Mouse (Mus musculus) gastrocnemius, adult 8-10 months (tissue): ENCODE measurements around the gene Tmem43. TPM values are rescaled to one million over a fixed set of nuclear protein-coding genes. Genes with fewer than 3 reads are reported as not detected.

Source experiments
- DNase-seq, 2 experiments: peaks; one replicate each; pipeline ENCODE4 v3.0.0; 2022; ENCODE audit warnings: low spot score in 2 of 2
- total RNA-seq, 4 experiments: library from RNA; stranded (reverse); gene quantifications; 2 replicates each; pipeline ENCODE4 v1.2.4; 2022

Gene Tmem43
- total RNA-seq, 4 experiments from 2014 or later = 21.9 to 30.1 (median 24.6) TPM

DNA sequence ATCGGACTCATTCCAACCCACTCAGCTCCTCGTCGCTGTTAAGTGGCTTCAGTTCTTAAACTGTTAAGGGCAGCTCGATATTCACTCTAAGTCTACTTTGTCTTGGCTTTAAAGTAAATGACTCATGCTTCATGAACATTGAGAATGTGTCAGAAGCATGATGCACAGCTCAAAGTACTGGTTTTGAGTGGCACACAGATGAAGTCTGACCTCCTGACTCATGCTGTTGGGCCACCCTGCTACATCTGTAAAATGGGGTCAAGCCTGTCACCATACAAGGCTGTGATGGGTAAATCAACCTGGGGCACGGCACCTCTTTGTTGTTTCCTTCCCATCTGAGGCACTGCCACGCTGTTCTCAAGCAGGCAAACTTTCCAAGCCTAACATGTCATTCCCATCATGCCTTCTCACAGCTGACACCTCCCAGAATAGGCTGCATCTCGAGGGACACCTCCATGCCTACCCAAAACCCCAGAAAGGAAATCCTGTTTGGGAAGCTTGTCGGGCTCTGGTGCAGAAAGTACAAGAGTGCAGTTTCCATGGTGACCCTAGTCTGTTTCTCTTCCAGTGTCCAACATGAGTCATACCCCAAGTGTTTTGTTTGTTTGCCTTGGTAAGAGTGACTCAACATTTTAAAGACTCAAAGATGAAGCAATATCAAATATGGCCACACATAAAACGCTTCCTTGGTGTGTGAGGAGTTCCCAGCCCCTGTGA is 15.2 kb downstream of the Tmem43 start:
- DNase-seq = no peak

DNA sequence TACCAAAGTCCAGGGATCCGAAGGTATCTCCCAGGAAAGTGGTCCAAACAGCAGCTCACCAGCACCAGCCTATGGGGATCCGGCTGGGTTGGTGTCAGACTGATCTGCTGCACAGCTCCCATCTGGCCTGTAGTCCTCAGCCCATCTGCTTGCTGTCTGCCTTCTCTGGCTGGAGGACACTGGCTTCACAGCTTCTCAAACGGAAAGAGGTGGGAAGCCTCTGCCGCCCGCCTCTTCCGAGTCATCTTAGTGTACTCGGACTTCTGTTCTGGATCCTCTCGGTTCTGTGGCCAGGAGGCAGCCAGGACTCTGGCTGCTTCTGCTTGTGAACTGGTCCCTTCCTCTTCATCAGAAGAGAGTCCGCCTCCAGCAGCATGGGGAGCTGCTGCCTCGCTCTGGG is 16.4 kb downstream of the Tmem43 start:
- no peak for DNase-seq

DNA sequence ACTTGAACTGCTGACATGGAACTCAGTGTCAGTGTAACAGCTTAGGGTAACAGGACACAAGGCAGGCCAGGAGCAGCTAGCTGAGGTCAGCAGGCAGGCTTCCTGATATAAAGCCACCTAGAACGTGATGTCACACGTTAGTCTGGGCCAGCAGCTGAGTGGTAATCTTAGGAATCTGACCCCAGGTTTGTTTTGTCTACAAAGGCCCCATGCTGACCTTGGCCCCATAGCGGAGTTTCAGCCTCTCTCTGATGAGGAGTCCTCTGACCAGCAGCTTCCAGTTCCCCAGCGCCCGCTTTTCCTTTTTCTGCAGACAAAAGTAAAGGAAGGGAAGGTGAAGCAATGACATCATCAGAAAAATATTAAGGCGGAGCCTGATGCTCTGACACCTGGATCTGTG is 17.5 kb downstream of the Tmem43 start:
- DNase-seq = no peak

DNA sequence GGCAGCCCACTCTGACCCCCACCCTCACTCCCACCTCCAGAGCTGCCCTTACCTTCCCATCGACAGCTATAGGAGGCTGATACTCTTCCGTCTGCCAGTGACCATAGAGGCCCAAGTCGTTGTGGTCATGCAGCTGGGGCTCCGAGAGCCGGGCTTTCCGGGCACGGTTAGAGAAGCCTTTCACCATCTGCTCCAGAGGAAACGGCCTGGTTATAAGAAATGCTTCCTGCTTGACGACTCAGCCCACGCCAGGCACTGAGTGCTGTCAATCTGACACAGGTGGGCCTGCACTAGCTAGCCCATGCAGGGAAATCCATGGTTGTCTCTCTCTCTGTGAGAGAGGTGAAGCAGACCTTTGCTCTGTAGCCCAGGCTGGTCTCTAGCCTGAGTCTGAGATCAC is 19.6 kb downstream of the Tmem43 start:
- no peak for DNase-seq

DNA sequence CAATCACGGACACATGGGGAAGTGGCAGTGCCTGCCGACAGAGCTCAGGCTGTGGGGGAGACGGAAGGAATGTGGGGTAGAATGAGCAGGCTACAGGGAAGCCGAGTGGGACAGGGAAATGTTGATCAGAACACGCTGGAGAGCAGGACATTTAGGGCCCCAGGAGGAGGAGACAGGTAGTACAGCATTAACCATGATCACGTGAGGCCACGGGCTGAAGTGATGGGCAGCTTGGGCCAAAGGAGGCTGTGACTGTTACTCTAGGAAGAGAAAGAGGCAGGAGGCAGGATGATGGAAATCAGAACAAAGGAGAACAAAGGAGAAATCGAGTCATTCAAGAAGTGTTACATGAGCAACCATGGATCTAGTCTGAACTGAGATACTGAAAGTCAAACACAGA is 21.0 kb downstream of the Tmem43 start:
- DNase-seq = no peak

DNA sequence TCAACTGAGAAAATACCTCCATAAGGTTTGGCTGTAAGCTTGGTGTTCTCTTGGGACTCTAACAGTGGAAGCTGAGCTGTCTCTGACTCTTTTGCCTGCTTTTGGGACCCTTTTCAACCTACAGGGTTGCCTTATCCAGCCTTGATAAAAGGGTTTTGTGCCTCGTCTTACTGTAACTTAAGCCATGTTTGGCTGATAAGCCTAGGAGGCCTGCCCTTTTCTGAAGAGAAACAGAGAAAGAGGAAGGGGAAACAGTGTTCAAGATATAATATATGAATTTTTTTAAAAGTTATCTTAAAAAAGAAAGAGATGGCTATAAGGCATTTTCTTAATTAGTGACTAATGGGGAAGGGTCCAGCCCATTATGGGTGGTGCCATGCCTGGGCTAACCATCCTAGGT is 29.8 kb downstream of the Tmem43 start:
- no peak for DNase-seq

DNA sequence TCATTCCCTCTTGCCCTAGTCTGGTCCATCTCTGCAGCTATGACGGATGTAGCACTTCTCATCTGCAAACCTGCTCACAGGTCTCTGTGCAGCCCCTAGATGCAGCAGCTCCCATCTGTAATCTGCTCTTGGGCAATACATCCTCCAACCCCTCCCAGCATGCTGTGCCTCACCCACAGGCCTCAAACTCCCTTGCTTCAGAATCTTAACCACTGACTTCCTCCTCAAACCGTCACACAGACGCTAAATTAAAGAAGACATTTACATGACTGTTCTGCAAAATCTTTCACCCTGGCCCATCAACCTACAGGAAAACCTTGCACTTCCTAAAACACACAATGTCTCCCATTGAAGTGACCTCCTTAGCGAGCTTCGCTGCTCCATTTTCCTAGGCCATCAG is 32.5 kb downstream of the Tmem43 start:
- no peak for DNase-seq

DNA sequence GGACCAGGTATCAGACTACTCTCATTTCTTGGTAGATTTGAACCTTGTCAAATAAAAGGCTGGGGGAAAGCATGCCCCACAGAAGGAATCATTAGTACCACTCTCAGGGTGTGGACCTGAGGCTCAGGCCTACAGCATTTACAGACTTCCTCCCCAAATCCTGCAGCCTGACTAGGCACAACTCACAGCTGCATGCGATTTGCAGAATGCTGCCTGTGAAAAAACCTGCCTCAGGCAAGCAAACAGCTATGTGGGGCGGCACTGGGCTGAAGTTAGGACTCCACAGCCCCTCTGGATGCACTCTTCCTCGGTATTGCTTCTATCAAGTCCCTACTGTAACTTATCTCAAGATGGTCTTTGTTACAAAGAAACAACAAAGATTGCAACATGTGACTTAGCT is 34.5 kb downstream of the Tmem43 start:
- no peak for DNase-seq

DNA sequence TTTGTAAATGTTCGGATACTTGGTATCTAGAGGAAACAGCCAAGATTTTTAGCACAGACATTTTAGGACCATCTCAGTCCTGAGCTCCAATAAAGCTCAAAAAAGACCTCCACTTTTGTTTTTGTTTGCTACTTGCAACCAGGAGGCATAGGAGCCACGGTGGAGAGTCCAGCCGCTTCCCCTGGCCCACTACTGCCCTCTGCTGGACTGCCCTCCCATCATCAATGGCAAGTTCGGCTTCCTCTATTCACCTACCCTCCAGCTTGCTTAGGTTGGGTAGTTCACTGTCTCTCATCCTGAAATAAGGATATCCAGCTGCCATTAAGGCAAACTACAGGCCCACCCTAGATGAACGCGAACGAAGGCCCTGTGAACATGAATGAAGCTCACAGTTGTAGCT is 35.8 kb downstream of the Tmem43 start:
- DNase-seq = peak; percentile 49 to 55

DNA sequence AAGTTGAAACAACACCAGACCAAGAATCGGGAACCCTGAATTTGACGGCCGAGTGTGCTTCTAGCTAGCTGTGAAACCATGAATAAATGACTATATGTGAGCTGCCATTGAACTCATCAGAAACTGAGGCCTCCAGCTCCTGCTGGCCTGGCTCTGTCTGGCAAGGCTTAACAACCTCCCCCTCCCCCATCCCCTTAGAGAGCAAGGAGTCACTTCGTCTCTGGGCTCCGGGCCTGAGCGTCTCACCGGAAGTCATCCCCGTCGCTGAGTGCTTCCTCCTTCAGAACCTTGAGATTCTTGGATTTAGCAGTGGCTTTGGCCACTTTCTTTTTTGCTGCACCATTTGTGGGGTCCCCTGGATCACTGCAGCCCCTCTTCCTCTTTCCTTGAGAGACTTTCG is 36.7 kb downstream of the Tmem43 start:
- no peak for DNase-seq

DNA sequence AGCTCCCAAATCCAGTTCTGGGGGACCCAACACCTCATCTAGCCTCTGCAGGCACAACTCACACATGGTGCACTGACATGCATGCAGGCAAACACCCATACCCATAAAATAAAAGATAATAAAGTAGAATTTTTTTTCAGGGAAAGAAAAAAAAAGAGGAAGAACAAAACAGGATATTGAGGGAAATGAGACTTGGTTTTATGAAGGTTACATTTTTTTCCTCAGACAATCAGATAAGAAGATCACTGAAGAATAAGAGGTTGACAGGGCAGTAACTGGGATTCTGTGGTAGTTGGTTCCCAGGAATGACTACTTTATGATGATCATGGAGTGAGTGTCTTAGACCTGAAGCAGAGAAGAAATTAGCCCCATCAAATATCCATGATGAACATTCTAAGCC is 40.6 kb downstream of the Tmem43 start:
- DNase-seq = no peak

DNA sequence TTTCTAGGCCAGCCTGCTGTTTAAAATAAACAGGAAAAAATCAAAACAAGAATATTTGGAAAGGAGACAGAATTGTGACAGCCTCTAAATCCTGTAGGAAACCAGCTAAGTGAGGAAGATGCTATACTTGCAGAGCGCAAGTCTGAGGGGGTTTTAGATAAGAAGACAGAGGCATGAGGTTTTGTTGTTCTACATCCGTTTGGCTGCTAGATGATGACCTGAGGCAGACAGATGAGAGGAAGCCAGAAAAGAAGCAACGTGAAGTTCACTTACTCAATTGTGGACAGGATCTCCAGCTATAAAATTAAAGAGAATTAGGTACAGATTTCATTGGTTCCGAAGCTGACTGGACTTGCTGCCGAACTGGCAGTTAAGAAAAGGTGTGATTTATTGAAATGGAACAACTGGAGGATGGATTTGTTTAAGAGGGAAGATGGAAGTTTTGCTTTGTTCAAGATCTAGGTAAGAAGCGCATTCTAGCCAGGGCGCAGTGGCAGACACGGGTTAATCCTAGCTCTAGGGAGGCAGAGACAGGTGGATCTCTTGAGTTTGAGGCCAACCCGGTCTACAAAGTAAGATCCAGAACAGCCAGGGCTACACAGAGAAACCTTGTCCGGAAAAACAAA is 41.3 kb downstream of the Tmem43 start:
- no peak for DNase-seq

DNA sequence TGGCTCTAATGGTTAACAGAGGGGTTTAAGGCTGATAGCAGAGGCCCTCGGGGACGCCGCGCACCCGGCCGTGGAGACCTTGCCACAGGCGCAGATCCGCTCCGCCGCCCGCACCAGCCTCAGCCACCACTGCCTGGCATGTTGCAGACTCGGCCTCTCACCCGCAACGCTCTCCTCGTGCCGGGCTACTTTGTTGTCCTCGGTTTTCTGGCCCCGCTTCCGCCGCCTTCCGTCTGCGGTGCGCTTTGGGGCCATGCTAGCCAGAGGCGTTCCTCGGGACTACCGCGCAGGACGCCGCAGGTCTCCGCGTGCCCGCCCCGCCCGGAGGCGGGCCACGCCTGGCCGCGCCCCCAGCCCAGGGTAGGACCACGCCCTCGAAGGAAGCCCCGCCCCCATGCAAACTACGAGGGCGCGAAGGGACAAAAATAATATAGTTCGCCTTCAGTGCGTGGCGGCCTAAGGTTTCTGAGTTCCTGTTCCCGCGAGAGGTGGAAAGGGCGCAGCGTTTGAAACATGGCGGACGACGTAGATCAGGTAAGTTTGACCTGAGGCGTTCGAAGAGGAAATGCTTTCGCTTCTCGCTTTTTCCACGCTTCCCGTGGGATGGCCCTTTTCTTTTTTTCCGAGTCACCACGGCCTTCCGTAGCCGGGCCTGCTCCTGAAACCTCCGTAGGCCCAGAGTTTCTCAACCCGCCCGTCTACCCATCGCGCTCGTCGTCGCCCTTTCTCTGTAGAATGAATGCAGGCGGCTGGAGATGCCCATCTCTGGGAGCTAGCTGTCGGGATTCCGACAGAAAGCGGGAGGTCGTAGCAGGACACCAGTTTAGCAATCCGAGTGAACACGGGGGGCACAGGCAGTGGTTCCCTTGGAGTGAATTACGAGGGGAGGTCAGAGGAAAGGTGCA is 42.3 kb downstream of the Tmem43 start, which contains the start of the genes Xpc and Lsm3:
Gene Xpc (minus strand): TSS at position 344 of the 905 bp plus-strand sequence.
Gene Lsm3 (plus strand): TSS at position 384 of the 905 bp plus-strand sequence.
- DNase-seq = peak; percentile 96 to 98

DNA sequence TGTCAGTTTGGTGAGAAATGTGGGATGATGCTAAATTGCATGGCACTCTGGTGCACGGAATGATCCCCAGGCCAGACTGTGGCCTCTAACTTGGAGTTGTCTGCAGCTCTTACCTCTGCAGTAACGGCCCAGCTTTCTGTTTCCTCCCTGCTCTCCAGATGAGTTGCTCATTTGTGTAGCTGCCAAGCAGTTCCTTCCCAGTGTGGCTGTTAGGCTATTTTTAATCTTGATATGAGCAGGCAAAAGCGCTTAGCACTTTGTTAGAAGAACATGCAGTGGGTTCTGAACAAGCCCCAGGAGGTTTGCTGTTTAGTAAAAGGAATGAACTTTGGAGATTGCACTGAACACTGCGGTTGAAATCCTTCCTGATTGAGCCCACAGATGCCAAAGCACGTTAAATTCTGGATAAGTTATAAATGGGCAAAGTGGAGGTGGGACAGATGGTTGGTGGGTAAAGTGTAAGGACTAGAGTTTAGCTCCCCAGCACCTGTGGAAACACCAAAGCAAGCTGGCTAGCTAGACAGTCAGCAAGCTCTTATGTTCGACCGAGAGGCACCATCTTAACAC is 45.0 kb downstream of the Tmem43 start:
- no peak for DNase-seq

DNA sequence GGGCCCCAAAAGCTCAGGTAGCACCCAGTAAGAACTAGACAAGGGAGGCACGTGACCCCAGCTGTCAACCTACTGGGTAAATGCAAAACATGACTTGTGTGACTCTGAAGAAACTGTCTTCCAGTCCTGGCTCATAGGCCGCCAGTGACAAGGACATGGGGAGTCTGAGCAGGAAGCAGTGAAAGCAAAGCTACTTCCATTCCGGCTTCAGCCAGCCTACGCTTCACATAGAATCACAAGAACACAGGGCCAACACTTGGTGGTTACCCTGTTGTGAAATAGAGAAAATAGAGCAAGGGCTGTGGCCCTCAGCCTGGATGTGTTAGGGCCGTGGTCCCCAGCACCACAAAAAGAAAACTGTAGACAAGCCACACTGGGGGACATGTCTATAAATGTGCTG is 49.3 kb downstream of the Tmem43 start:
- no peak for DNase-seq

DNA sequence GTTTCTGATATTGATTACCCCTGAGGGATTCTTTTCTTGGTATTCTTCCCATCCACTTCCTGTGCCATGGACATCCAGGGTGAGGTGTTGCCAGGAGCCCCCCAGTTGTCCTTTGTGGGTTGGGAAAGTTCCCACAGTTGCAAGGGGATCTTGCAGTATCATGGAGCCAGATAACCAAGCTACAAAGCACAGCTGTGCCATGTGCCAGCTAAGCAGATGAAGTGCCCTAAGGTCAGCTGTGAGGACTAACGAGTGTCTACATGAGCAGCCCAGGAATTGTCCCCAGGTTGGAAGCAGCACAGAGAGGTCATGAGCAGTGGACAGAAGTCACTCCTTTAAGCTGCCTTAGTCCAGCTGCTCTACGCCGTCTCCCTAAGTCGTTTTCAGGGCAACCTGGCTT is 52.0 kb downstream of the Tmem43 start:
- no peak for DNase-seq

DNA sequence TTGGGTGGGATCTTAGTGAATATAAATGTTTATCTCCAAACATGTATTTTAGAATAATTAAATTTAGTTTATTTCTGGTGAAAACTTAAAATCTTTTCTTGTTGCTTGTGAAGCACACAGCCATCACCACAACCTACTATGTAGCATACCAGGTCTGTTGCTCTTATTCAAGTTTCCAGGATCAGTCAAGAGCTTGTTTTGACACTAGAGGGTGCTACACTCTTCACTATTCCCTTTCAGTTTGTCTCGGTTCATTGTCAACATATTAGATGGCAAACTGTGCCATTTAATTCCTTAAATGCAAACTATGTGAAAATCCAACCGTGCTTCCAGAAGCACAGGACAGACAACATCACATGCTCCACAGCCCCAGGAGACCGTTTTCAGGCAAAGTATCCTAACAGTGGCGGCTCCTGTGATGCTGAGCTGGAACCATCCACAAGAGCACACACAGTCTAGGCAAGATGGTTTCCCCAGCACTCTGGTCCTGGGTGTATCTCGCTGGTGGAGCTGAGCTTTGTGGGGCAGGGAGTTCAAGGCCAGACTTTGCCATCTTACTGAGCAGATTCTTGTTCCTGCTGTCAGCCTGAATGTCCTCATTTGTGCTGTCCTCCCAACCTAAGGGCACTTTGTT is 53.8 kb downstream of the Tmem43 start:
- DNase-seq = no peak

DNA sequence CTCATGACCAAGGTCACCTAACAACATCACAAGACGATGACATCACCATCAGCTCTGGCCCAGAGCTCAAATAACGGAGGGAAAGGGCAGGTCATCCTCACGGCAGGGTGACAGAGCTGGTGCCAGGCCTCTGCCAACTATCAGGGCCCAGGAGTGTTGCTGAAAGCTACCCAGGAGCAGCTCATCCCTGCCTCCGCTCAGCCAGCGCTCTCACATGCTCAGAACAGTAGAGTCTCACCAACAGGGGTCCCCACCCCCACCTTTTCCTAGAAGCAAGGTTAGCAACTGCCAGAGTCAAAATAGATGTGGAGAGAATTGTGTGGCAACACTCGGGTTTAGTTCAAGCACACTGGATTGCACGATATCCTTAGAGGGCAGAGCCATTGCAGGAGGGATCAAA is 54.8 kb downstream of the Tmem43 start:
- DNase-seq = peak; percentile 48 to 79

DNA sequence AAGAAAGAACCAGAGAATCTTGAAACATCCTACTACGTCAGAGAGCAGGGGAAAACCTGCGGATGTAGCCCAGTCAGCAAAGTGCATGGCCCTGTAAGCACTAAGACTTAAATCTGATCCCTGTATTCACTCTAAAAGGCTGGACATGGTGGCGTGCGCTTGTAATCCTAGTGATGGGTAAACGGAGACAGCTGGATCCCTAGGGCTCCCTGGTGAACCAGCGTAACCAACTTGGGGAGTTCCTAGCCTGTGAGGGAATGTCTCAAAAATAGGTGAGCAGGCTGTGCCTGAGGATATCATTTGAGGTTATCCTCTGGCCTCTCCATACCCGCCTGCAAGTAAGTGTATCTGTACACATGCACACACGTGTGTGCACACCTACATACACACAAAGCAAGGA is 57.2 kb downstream of the Tmem43 start:
- no peak for DNase-seq

DNA sequence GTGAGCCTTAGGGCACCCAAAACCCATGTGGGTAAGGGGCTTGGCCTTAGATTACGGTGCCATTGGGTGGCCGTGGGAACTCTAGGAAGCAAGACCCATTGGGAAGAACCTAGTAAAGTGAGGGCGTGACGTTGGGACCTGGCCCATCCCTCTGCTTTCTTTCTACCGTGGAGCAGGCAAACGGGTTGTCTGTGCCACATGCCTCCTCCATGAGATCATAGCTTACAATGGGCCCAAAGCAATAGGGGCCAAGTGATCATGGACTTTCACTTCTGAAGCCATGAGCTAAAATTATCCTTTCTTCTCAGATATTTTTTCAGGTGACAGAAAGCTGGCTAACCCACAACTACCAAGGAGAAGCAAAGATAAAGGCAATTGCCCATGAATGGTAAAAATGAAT is 57.8 kb downstream of the Tmem43 start:
- DNase-seq = no peak

DNA sequence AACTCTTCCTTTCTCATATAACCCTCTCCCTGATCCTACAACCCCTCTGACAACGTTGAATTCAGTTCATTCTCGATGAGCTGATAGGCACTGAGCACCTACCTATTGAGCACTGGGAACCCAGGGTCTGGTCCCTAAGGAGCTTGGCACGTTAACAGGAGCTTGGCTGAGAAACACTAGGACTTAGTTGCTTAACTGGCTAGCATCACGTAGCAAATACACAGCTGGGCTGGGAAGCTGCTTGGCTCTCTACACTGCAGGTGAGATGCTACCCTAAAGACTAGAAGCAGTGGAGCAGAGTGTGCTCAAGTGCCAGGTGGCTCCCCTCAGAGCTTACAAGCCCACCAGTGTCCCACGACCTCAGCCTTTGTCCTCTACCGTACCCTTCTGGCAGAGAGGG is 59.2 kb downstream of the Tmem43 start:
- DNase-seq = no peak
